Mouse (Mus musculus) hindbrain, embryonic 16.5 days (tissue): ENCODE data around the gene Spata5. TPM values are rescaled to one million over a fixed set of nuclear protein-coding genes. Genes with fewer than 3 reads are reported as not detected.

Experiments
- ATAC-seq: fragments of 200-750 bp; cut with Nextera tagmentation; 2 replicates; pipeline ENCODE4 v1.8.0; 2017; ENCODE audit warnings: moderate TSS enrichment, moderate library complexity
- H3K27ac ChIP-seq: fragments of 300-500 bp; sonication (generic); 2 replicates; pipeline ENCODE4 v1.5.1; 2014; ENCODE audit warnings: low read depth, mild to moderate bottlenecking, control low read depth, low read length, moderate library complexity
- H3K27me3 ChIP-seq: fragments of 300-500 bp; sonication (generic); replicated peaks from 2 replicates; pipeline ENCODE4 v1.6.1; 2014; ENCODE audit warnings: low read length; ENCODE audit not compliant: control insufficient read depth, insufficient read depth
- H3K36me3 ChIP-seq: fragments of 300-500 bp; sonication (generic); 2 replicates; pipeline ENCODE4 v1.6.1; 2014; ENCODE audit warnings: mild to moderate bottlenecking, low read length, moderate library complexity, mixed read lengths; ENCODE audit not compliant: control insufficient read depth, insufficient read depth
- H3K4me1 ChIP-seq: fragments of 300-500 bp; sonication (generic); 2 replicates; pipeline ENCODE4 v1.6.1; 2014; ENCODE audit warnings: low read depth, low read length; ENCODE audit not compliant: control insufficient read depth, insufficient read depth
- H3K4me2 ChIP-seq: fragments of 300-500 bp; sonication (generic); 2 replicates; pipeline ENCODE4 v1.6.1; 2014; ENCODE audit warnings: mild to moderate bottlenecking, low read length, control low read depth, moderate library complexity
- H3K4me3 ChIP-seq: fragments of 300-500 bp; sonication (generic); 2 replicates; pipeline ENCODE4 v1.5.1; 2014; ENCODE audit warnings: mild to moderate bottlenecking, low read length, control low read depth, moderate library complexity
- H3K9ac ChIP-seq: fragments of 300-500 bp; sonication (generic); 2 replicates; pipeline ENCODE4 v1.6.1; 2014; ENCODE audit warnings: low read depth, mild to moderate bottlenecking, control low read depth, low read length, moderate library complexity
- H3K9me3 ChIP-seq: fragments of 300-500 bp; sonication (generic); 2 replicates; pipeline ENCODE4 v1.6.1; 2014; ENCODE audit warnings: mild to moderate bottlenecking, low read length, moderate library complexity; ENCODE audit not compliant: control insufficient read depth
- WGBS: fragments of 180-500 bp; shearing (Covaris S2); extraction: QIAGEN DNeasy Blood & Tissue Kit; methylation state at CpG from one replicate; pipeline ENCODE4 v1.1.7; 2014; 5-methylcytosine and 5-hydroxymethylcytosine counted together
- polyA plus RNA-seq: library from polyadenylated mRNA; unstranded; fragments of >200 nt; fragmentation: Nextera tagmentation; extraction: Ambion mirVana; gene quantifications from 2 replicates; pipeline ENCODE4 v1.2.1, GENCODE M21; 2015

Gene Spata5
- polyA plus RNA-seq, 1 experiment from 2014 or later = 27.5 TPM

- H3K4me1 ChIP-seq = no peaks in the 10 kb centered on the region
- no peaks in the 10 kb centered on the region for H3K9me3 ChIP-seq
- no peak for ATAC-seq
- H3K9ac ChIP-seq = no peak overlapping the region
- no peaks in the 10 kb centered on the region for H3K36me3 ChIP-seq
- no peaks in the 10 kb centered on the region for H3K27me3 ChIP-seq
- 93% methylated on average over 1 of the region's 1 CpGs for WGBS
- no peak overlapping the region for H3K27ac ChIP-seq
- H3K4me2 ChIP-seq = no peak overlapping the region
- no peak overlapping the region for H3K4me3 ChIP-seq
Measured at GRCm38 (mm10) chr3:37553371-37554033, 133.8 kb downstream of the Spata5 start.

GRCm38 (mm10) chr3:37556412-37557113, 136.9 kb downstream of the Spata5 start:
- no peaks in the 10 kb centered on the region for H3K9me3 ChIP-seq
- H3K4me1 ChIP-seq = no peaks in the 10 kb centered on the region
- no peaks in the 10 kb centered on the region for H3K27me3 ChIP-seq
- no peak for ATAC-seq
- no peak overlapping the region for H3K4me3 ChIP-seq
- no peak overlapping the region for H3K9ac ChIP-seq
- no peaks in the 10 kb centered on the region for H3K36me3 ChIP-seq
- no peak overlapping the region for H3K4me2 ChIP-seq
- WGBS = 79% methylated on average over 7 of the region's 7 CpGs
- H3K27ac ChIP-seq = no peak overlapping the region

- H3K4me2 ChIP-seq = no peak overlapping the region
- H3K27ac ChIP-seq = no peak overlapping the region
- no peaks in the 10 kb centered on the region for H3K9me3 ChIP-seq
- H3K4me3 ChIP-seq = no peak overlapping the region
- no peak for ATAC-seq
- 88% methylated on average over 4 of the region's 4 CpGs for whole genome bisulfite sequencing
- no peaks in the 10 kb centered on the region for H3K36me3 ChIP-seq
- no peaks in the 10 kb centered on the region for H3K27me3 ChIP-seq
- no peaks in the 10 kb centered on the region for H3K4me1 ChIP-seq
- H3K9ac ChIP-seq = no peak overlapping the region
Measured at GRCm38 (mm10) chr3:37557741-37558479, 138.2 kb downstream of the Spata5 start.

- WGBS = 92% methylated on average over 2 of the region's 2 CpGs
- ATAC-seq = no peak
Measured at GRCm38 (mm10) chr3:37559339-37559738, 139.6 kb downstream of the Spata5 start.

GRCm38 (mm10) chr3:37561466-37561865, 141.8 kb downstream of the Spata5 start:
- Histone ChIP-seq H3K9me3 (no peaks in the 10 kb centered on the region), H3K4me3 (no peak overlapping the region), H3K4me1 (no peaks in the 10 kb centered on the region), H3K27me3 (no peaks in the 10 kb centered on the region), H3K4me2 (no peak overlapping the region), H3K36me3 (no peaks in the 10 kb centered on the region), H3K27ac (no peak overlapping the region), H3K9ac (no peak overlapping the region)
- no peak for ATAC-seq
- WGBS = 88% methylated on average over 3 of the region's 3 CpGs

More at GRCm38 (mm10) chr3:37559339-37559738, 139.6 kb downstream of the Spata5 start:
- Histone ChIP-seq H3K4me2 (no peak overlapping the region), H3K27me3 (no peaks in the 10 kb centered on the region), H3K4me1 (no peaks in the 10 kb centered on the region), H3K4me3 (no peak overlapping the region), H3K27ac (no peak overlapping the region), H3K9ac (no peak overlapping the region), H3K9me3 (no peaks in the 10 kb centered on the region), H3K36me3 (no peaks in the 10 kb centered on the region)

GRCm38 (mm10) chr3:37566097-37566496, 146.4 kb downstream of the Spata5 start:
- WGBS = 98% methylated on average over 6 of the region's 6 CpGs
- H3K9ac ChIP-seq = no peak overlapping the region
- no peak for ATAC-seq
- H3K4me1 ChIP-seq = peaks cover 9% of the 10 kb centered on the region
- H3K4me3 ChIP-seq = no peak overlapping the region
- H3K27me3 ChIP-seq = no peaks in the 10 kb centered on the region
- no peak overlapping the region for H3K4me2 ChIP-seq
- no peaks in the 10 kb centered on the region for H3K9me3 ChIP-seq
- no peak overlapping the region for H3K27ac ChIP-seq
- H3K36me3 ChIP-seq = no peaks in the 10 kb centered on the region

GRCm38 (mm10) chr3:37567505-37567904, 147.8 kb downstream of the Spata5 start:
- ATAC-seq = no peak
- H3K36me3 ChIP-seq = no peaks in the 10 kb centered on the region
- peaks cover 9% of the 10 kb centered on the region for H3K4me1 ChIP-seq
- H3K4me2 ChIP-seq = no peak overlapping the region
- H3K9ac ChIP-seq = no peak overlapping the region
- 94% methylated on average over 1 of the region's 1 CpGs for WGBS
- no peaks in the 10 kb centered on the region for H3K27me3 ChIP-seq
- H3K9me3 ChIP-seq = no peaks in the 10 kb centered on the region
- no peak overlapping the region for H3K27ac ChIP-seq
- H3K4me3 ChIP-seq = no peak overlapping the region

GRCm38 (mm10) chr3:37568780-37569179, 149.1 kb downstream of the Spata5 start:
- no peaks in the 10 kb centered on the region for H3K9me3 ChIP-seq
- peaks cover 9% of the 10 kb centered on the region for H3K4me1 ChIP-seq
- WGBS = 80% methylated on average over 1 of the region's 1 CpGs
- no peaks in the 10 kb centered on the region for H3K27me3 ChIP-seq
- no peaks in the 10 kb centered on the region for H3K36me3 ChIP-seq
- no peak overlapping the region for H3K27ac ChIP-seq
- no peak for ATAC-seq
- H3K4me2 ChIP-seq = no peak overlapping the region
- no peak overlapping the region for H3K9ac ChIP-seq
- H3K4me3 ChIP-seq = no peak overlapping the region
